Comparison of ENCODE assay signal across 22 mouse cellular contexts in the genomic region with DNA sequence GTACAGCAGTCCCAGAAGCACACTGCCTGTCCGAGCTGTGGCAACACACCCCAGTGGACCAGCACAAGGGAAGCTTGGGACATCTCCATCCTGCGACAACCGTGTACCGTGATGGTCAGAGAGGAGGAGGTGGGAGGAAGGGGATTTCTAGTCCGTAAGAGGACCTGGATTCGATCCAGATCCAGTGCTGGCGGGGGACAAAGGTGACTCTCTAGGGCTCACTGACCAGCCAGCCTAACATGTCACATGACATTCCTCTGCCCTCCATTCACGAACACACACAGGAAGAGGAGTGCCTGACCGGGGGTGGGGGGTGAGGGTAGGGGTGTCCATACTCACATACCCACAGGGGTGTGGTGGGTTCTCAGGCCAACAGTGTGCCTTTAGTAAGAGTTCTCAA. TPM values are rescaled to one million over a fixed set of nuclear protein-coding genes. Genes with fewer than 3 reads are reported as not detected.
DNase-seq lines count a peak whose midpoint lies in the region; ATAC-seq and TF ChIP-seq lines count a peak whose summit lies in the region.
"Had no signal": no experiment of that assay in that cellular context is flagged by ENCODE, and none has a peak within 500 bp of the region (broad histone marks: within the 10 kb centered on the region; RNA-seq: fewer than 3 reads in every experiment).

No protein-coding gene starts in this region.

- H3K4me3 ChIP-seq in intestine, embryonic 16.5 days (ENCODE audit: low read length), result no peak overlapping the region
- H3K4me3 ChIP-seq in intestine, embryonic 15.5 days (replicated peaks), result no peak overlapping the region
- no peak overlapping the region for H3K4me3 ChIP-seq in midbrain, embryonic 13.5 days (replicated peaks)
- no peak overlapping the region for H3K4me3 ChIP-seq in midbrain, embryonic 11.5 days (ENCODE audit: low read depth, low read length)
- no peak overlapping the region for H3K4me3 ChIP-seq in liver, postnatal 0 days (ENCODE audit: low read depth, low read length)
- H3K4me3 ChIP-seq in lung, postnatal 0 days (ENCODE audit: low read depth, low read length), result no peak overlapping the region
- H3K4me3 ChIP-seq: forebrain, embryonic 13.5 days; heart, embryonic 12.5 days; hindbrain, embryonic 15.5 days; midbrain, embryonic 12.5 days had no signal

- no peak for DNase-seq in midbrain, embryonic 11.5 days (ENCODE audit: low spot score, missing footprints)
- peak; percentile 51 for DNase-seq in kidney, postnatal 10 days
- peak; percentile 46 for DNase-seq in liver, postnatal 0 days
- DNase-seq in lung, postnatal 0 days (ENCODE audit: low spot score), result no peak
- DNase-seq in urinary bladder, postnatal 25 days (ENCODE audit: low spot score), result no peak
- DNase-seq: adrenal gland, postnatal 25 days; cerebellum, postnatal 14 days; embryo, embryonic 11 days; gastrocnemius, postnatal 36 days; heart, postnatal 36 days; spleen, adult 18-20 months had no signal

- H3K36me3 ChIP-seq in intestine, embryonic 16.5 days (ENCODE audit: control insufficient read depth, insufficient read depth, low read length), result peaks cover 7% of the 10 kb centered on the region
- 0 out of 2 replicates have a peak, but pooled peaks cover 6% of the 10 kb centered on the region for H3K36me3 ChIP-seq in intestine, embryonic 15.5 days
- peaks cover 32% of the 10 kb centered on the region for H3K36me3 ChIP-seq in midbrain, embryonic 13.5 days
- no peaks in the 10 kb centered on the region for H3K36me3 ChIP-seq in midbrain, embryonic 11.5 days (ENCODE audit: control insufficient read depth, insufficient read depth, low read length)
- no peaks in the 10 kb centered on the region for H3K36me3 ChIP-seq in liver, postnatal 0 days (replicated peaks; ENCODE audit: insufficient read depth, low read length)
- no peaks in the 10 kb centered on the region for H3K36me3 ChIP-seq in lung, postnatal 0 days (ENCODE audit: insufficient read depth, low read length)

- H3K27me3 ChIP-seq in intestine, embryonic 16.5 days (replicated peaks; ENCODE audit: control insufficient read depth, insufficient read depth, low read length), result no peaks in the 10 kb centered on the region
- no peaks in the 10 kb centered on the region for H3K27me3 ChIP-seq in intestine, embryonic 15.5 days (replicated peaks)
- no peaks in the 10 kb centered on the region for H3K27me3 ChIP-seq in midbrain, embryonic 13.5 days
- H3K27me3 ChIP-seq in midbrain, embryonic 11.5 days (ENCODE audit: control insufficient read depth, insufficient read depth, low read length), result no peaks in the 10 kb centered on the region
- no peaks in the 10 kb centered on the region for H3K27me3 ChIP-seq in liver, postnatal 0 days (ENCODE audit: insufficient read depth, low read length)
- no peaks in the 10 kb centered on the region for H3K27me3 ChIP-seq in lung, postnatal 0 days (replicated peaks; ENCODE audit: insufficient read depth, low read length)
- H3K27me3 ChIP-seq: forebrain, embryonic 13.5 days; heart, embryonic 12.5 days; hindbrain, embryonic 15.5 days; midbrain, embryonic 12.5 days; Patski had no signal

- WGBS in intestine, embryonic 16.5 days, result 74% methylated on average over 9 of the region's 9 CpGs
- 75% methylated on average over 9 of the region's 9 CpGs for WGBS in intestine, embryonic 15.5 days
- 81% methylated on average over 9 of the region's 9 CpGs for WGBS in midbrain, embryonic 13.5 days
- 79% methylated on average over 9 of the region's 9 CpGs for WGBS in midbrain, embryonic 11.5 days
- WGBS in liver, postnatal 0 days (ENCODE audit: insufficient replicate concordance), result 60% methylated on average over 9 of the region's 9 CpGs
- WGBS in lung, postnatal 0 days, result 66% methylated on average over 9 of the region's 9 CpGs

- H3K9me3 ChIP-seq in intestine, embryonic 16.5 days (ENCODE audit: control insufficient read depth, low read length), result no peaks in the 10 kb centered on the region
- no peaks in the 10 kb centered on the region for H3K9me3 ChIP-seq in intestine, embryonic 15.5 days
- H3K9me3 ChIP-seq in midbrain, embryonic 13.5 days, result no peaks in the 10 kb centered on the region
- H3K9me3 ChIP-seq in midbrain, embryonic 11.5 days (ENCODE audit: control insufficient read depth, low read length), result no peaks in the 10 kb centered on the region
- no peaks in the 10 kb centered on the region for H3K9me3 ChIP-seq in liver, postnatal 0 days (ENCODE audit: low read length)
- H3K9me3 ChIP-seq in lung, postnatal 0 days (ENCODE audit: low read length), result no peaks in the 10 kb centered on the region
- H3K9me3 ChIP-seq: forebrain, embryonic 13.5 days; heart, embryonic 12.5 days; hindbrain, embryonic 15.5 days; midbrain, embryonic 12.5 days had no signal

- peaks cover 32% of the 10 kb centered on the region for H3K4me1 ChIP-seq in intestine, embryonic 16.5 days (ENCODE audit: control insufficient read depth, insufficient read depth, low read length)
- H3K4me1 ChIP-seq in intestine, embryonic 15.5 days (replicated peaks), result peaks cover 25% of the 10 kb centered on the region
- peaks cover 42% of the 10 kb centered on the region for H3K4me1 ChIP-seq in midbrain, embryonic 13.5 days (replicated peaks)
- peaks cover 7% of the 10 kb centered on the region; the same call in 1 of the 2 replicates for H3K4me1 ChIP-seq in midbrain, embryonic 11.5 days (ENCODE audit: control insufficient read depth, insufficient read depth, low read length)
- peaks cover 30% of the 10 kb centered on the region for H3K4me1 ChIP-seq in liver, postnatal 0 days (ENCODE audit: insufficient read depth)
- H3K4me1 ChIP-seq in lung, postnatal 0 days (ENCODE audit: insufficient read depth, low read depth, low read length), result peaks cover 10% of the 10 kb centered on the region; the same call in 1 of the 2 replicates

- H3K27ac ChIP-seq in intestine, embryonic 16.5 days (ENCODE audit: low read length), result no peak overlapping the region
- no peak overlapping the region for H3K27ac ChIP-seq in intestine, embryonic 15.5 days
- no peak overlapping the region for H3K27ac ChIP-seq in midbrain, embryonic 13.5 days
- no peak overlapping the region for H3K27ac ChIP-seq in midbrain, embryonic 11.5 days (ENCODE audit: low read depth, low read length)
- no peak overlapping the region for H3K27ac ChIP-seq in liver, postnatal 0 days (ENCODE audit: low read depth)
- H3K27ac ChIP-seq in lung, postnatal 0 days (ENCODE audit: low read length), result no peak overlapping the region
- H3K27ac ChIP-seq: forebrain, embryonic 13.5 days; hindbrain, embryonic 15.5 days; kidney, postnatal 0 days; liver, embryonic 14.5 days; midbrain, embryonic 12.5 days had no signal

- H3K9ac ChIP-seq in intestine, embryonic 16.5 days (ENCODE audit: low read depth, low read length), result peak overlapping the region; percentile 24; the same call in 1 of the 2 replicates
- no peak overlapping the region for H3K9ac ChIP-seq in intestine, embryonic 15.5 days
- peak overlapping the region; percentile 10; the same call in 1 of the 2 replicates for H3K9ac ChIP-seq in midbrain, embryonic 13.5 days (replicated peaks)
- no peak overlapping the region for H3K9ac ChIP-seq in midbrain, embryonic 11.5 days (ENCODE audit: low read length)
- H3K9ac ChIP-seq in liver, postnatal 0 days (replicated peaks), result no peak overlapping the region
- no peak overlapping the region for H3K9ac ChIP-seq in lung, postnatal 0 days (replicated peaks; ENCODE audit: low read depth)
- H3K9ac ChIP-seq: forebrain, embryonic 13.5 days; heart, embryonic 12.5 days; hindbrain, embryonic 15.5 days; liver, embryonic 14.5 days; midbrain, embryonic 12.5 days had no signal

- TF ChIP-seq CTCF in liver, postnatal 0 days (IDR thresholded peaks at IDR 0.05; ENCODE audit: low read depth), result no peak
- TF ChIP-seq CTCF in lung, postnatal 0 days (IDR thresholded peaks at IDR 0.05), result no peak

- TF ChIP-seq EP300 in liver, postnatal 0 days (IDR thresholded peaks at IDR 0.05; ENCODE audit: low read depth), result no peak
- no peak for TF ChIP-seq EP300 in lung, postnatal 0 days (IDR thresholded peaks at IDR 0.05)

- no peak for ATAC-seq in intestine, embryonic 16.5 days
- ATAC-seq in intestine, embryonic 15.5 days, result no peak
- no peak for ATAC-seq in midbrain, embryonic 13.5 days
- no peak for ATAC-seq in midbrain, embryonic 11.5 days (ENCODE audit: low FRiP score)
- no peak for ATAC-seq in liver, postnatal 0 days
- ATAC-seq in lung, postnatal 0 days, result no peak
- ATAC-seq: activated CD4-positive, CD25-positive, alpha-beta regulatory T cell, adult 4 months; forebrain, embryonic 13.5 days; Patski had no signal

- no peak overlapping the region for H3K4me2 ChIP-seq in intestine, embryonic 16.5 days (ENCODE audit: low read depth, low read length)
- no peak overlapping the region for H3K4me2 ChIP-seq in intestine, embryonic 15.5 days (replicated peaks)
- H3K4me2 ChIP-seq in midbrain, embryonic 13.5 days (replicated peaks), result no peak overlapping the region
- no peak overlapping the region for H3K4me2 ChIP-seq in midbrain, embryonic 11.5 days
- peak overlapping the region; percentile 3; the same call in 1 of the 2 replicates for H3K4me2 ChIP-seq in liver, postnatal 0 days (ENCODE audit: low read depth, low read length)
- H3K4me2 ChIP-seq in lung, postnatal 0 days (replicated peaks; ENCODE audit: low read depth, low read length), result no peak overlapping the region
- H3K4me2 ChIP-seq: forebrain, embryonic 13.5 days; heart, embryonic 12.5 days; midbrain, embryonic 12.5 days had no signal

RNA-seq across cellular contexts. Expression of a gene that starts 2.4 kb away (rescaled TPM):
- 16.7 and 18.2 TPM in 2 replicates for polyA plus RNA-seq in intestine, embryonic 16.5 days (2015; fragmentation: Nextera tagmentation; extraction: Ambion mirVana)
- 18.8 and 19.4 TPM in 2 replicates for polyA plus RNA-seq in intestine, embryonic 15.5 days (2015; fragmentation: Nextera tagmentation; extraction: Ambion mirVana)
- 24.4 and 26.0 TPM in 2 replicates for polyA plus RNA-seq in midbrain, embryonic 13.5 days (2015; fragmentation: Nextera tagmentation; extraction: Ambion mirVana)
- polyA plus RNA-seq in midbrain, embryonic 11.5 days (2014; fragmentation: Nextera tagmentation; extraction: Ambion mirVana), result 13.9 and 15.6 TPM in 2 replicates
- polyA plus RNA-seq in liver, postnatal 0 days (2015; fragmentation: Nextera tagmentation; extraction: Ambion mirVana), result 3.6 and 4.2 TPM in 2 replicates
- polyA plus RNA-seq in lung, postnatal 0 days (2015; fragmentation: Nextera tagmentation; extraction: Ambion mirVana), result 10.3 and 11.0 TPM in 2 replicates

RNA-seq across cellular contexts. Expression of a gene that starts 5.0 kb away (rescaled TPM):
- 19.0 and 20.0 TPM in 2 replicates for polyA plus RNA-seq in intestine, embryonic 16.5 days (2015; fragmentation: Nextera tagmentation; extraction: Ambion mirVana)
- polyA plus RNA-seq in intestine, embryonic 15.5 days (2015; fragmentation: Nextera tagmentation; extraction: Ambion mirVana), result 18.9 and 20.3 TPM in 2 replicates
- polyA plus RNA-seq in midbrain, embryonic 13.5 days (2015; fragmentation: Nextera tagmentation; extraction: Ambion mirVana), result 20.7 and 22.4 TPM in 2 replicates
- 8.3 and 11.4 TPM in 2 replicates for polyA plus RNA-seq in midbrain, embryonic 11.5 days (2014; fragmentation: Nextera tagmentation; extraction: Ambion mirVana)
- polyA plus RNA-seq in liver, postnatal 0 days (2015; fragmentation: Nextera tagmentation; extraction: Ambion mirVana), result 4.7 and 4.9 TPM in 2 replicates
- polyA plus RNA-seq in lung, postnatal 0 days (2015; fragmentation: Nextera tagmentation; extraction: Ambion mirVana), result 15.2 and 16.1 TPM in 2 replicates

RNA-seq across cellular contexts. Expression of a gene that starts 24.2 kb away (rescaled TPM):
- 1.4 and 1.5 TPM in 2 replicates for polyA plus RNA-seq in intestine, embryonic 16.5 days (2015; fragmentation: Nextera tagmentation; extraction: Ambion mirVana)
- 1.1 TPM in 2 replicates for polyA plus RNA-seq in intestine, embryonic 15.5 days (2015; fragmentation: Nextera tagmentation; extraction: Ambion mirVana)
- polyA plus RNA-seq in midbrain, embryonic 13.5 days (2015; fragmentation: Nextera tagmentation; extraction: Ambion mirVana), result 2.1 and 3.2 TPM in 2 replicates
- 0.67 and 0.97 TPM in 2 replicates for polyA plus RNA-seq in midbrain, embryonic 11.5 days (2014; fragmentation: Nextera tagmentation; extraction: Ambion mirVana)
- polyA plus RNA-seq in liver, postnatal 0 days (2015; fragmentation: Nextera tagmentation; extraction: Ambion mirVana), result 2.1 and 2.2 TPM in 2 replicates
- polyA plus RNA-seq in lung, postnatal 0 days (2015; fragmentation: Nextera tagmentation; extraction: Ambion mirVana), result 2.7 and 3.3 TPM in 2 replicates

RNA-seq across cellular contexts. Expression of a gene that starts 50.9 kb away (rescaled TPM):
- 17.0 and 24.3 TPM in 2 replicates for polyA plus RNA-seq in intestine, embryonic 16.5 days (2015; fragmentation: Nextera tagmentation; extraction: Ambion mirVana)
- polyA plus RNA-seq in intestine, embryonic 15.5 days (2015; fragmentation: Nextera tagmentation; extraction: Ambion mirVana), result 34.5 and 34.7 TPM in 2 replicates
- 53.6 and 76.6 TPM in 2 replicates for polyA plus RNA-seq in midbrain, embryonic 13.5 days (2015; fragmentation: Nextera tagmentation; extraction: Ambion mirVana)
- 42.9 and 46.4 TPM in 2 replicates for polyA plus RNA-seq in midbrain, embryonic 11.5 days (2014; fragmentation: Nextera tagmentation; extraction: Ambion mirVana)
- polyA plus RNA-seq in liver, postnatal 0 days (2015; fragmentation: Nextera tagmentation; extraction: Ambion mirVana), result 5.2 and 6.5 TPM in 2 replicates
- 18.2 and 19.8 TPM in 2 replicates for polyA plus RNA-seq in lung, postnatal 0 days (2015; fragmentation: Nextera tagmentation; extraction: Ambion mirVana)

Comparison
In these comparisons a context has a peak if more than half of its experiments do, and no peak if none do; other contexts are left out.
1. H3K9ac ChIP-seq: peak in intestine, embryonic 16.5 days (single experiment) and midbrain, embryonic 13.5 days (single experiment); none in intestine, embryonic 15.5 days (single experiment), midbrain, embryonic 11.5 days (single experiment), liver, postnatal 0 days (single experiment) and lung, postnatal 0 days (single experiment).
2. DNase-seq: peak in kidney, postnatal 10 days (single experiment) and liver, postnatal 0 days (single experiment); none in midbrain, embryonic 11.5 days (single experiment), lung, postnatal 0 days (single experiment) and urinary bladder, postnatal 25 days (single experiment).